Mouse (Mus musculus): ENCODE measurements around the gene Pex7.

DNA sequence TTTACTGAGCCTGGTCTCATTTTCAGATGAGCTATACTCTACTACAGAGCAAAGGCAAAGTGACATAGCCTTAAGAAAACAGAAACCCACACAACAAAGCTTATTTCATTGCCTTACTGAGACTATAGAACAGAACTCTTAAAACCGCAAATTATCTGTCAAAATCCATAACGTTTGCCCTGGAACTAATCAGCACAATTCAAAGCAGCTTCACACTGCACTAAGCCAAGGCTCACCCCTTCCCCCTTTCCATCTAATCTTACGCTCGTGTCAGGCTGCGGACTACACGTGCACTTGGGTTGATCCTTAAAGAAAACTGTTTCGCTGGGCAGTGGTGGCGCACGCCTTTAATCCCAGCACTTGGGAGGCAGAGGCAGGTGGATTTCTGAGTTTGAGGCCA lies 29.8 kb downstream of the Pex7 start:
- TF ChIP-seq POLR2A (IDR thresholded peaks at IDR 0.05; ENCODE audit: control insufficient read depth, extremely low read depth, insufficient read depth, low read length, poor library complexity): no peak
- TF ChIP-seq CTCF (IDR thresholded peaks at IDR 0.05; ENCODE audit: borderline replicate concordance, control insufficient read depth, extremely low read depth, insufficient read depth, low read length, poor library complexity): no peak
